Mouse (Mus musculus) gastrocnemius, postnatal 25 days (tissue): ENCODE measurements around the gene Sept1. TPM values are rescaled to one million over a fixed set of nuclear protein-coding genes. Genes with fewer than 3 reads are reported as not detected.
A peak's percentile ranks its signal among the peaks of the same experiment; 100 is the strongest.
"Not testable (repeated sequence)": the region's sequence is repeated elsewhere in the genome, so short reads cannot be mapped to it uniquely, and the experiment has no call there.

Source experiments
- DNase-seq: peaks from one replicate; pipeline ENCODE4 v3.0.0; 2022
- total RNA-seq, 2 experiments: library from RNA; stranded (reverse); gene quantifications; 1 replicate in 1 of 2; 2 replicates in 1 of 2; pipeline ENCODE4 v1.2.3; 2021

Sept1 gene
- total RNA-seq, 2 experiments from 2014 or later: 1.5 to 1.7 TPM

DNA sequence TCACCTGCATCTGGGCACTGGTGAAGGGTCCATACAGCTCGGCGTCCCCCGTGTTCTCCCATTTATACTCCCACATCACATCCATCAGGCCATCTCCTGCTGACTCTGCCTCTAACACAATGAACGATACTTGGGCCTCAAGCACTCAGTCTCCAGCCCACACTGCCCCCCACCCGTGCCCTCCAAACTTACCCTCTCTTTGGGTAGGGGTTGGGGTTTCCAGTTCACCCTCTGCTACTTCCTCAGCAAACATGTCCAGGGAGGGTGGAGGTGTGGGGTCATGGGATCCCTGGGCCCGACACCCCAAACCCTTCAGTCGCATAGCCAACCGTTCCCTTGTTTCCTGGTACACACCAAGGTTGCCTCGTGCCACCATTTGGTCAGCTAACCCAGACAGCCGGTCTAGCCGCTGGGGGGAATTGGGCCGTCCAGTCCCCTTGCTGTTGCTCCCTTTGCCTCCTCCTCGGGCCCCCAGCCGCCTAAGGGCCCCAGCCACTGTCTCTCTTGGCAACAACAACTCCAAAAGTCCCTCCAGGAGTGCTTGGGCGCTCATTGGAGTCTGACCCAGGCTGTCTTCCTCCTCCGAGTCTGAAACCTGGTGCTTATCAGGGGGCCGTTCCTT, 38.8 kb downstream of the Sept1 start:
- DNase-seq: no peak

DNA sequence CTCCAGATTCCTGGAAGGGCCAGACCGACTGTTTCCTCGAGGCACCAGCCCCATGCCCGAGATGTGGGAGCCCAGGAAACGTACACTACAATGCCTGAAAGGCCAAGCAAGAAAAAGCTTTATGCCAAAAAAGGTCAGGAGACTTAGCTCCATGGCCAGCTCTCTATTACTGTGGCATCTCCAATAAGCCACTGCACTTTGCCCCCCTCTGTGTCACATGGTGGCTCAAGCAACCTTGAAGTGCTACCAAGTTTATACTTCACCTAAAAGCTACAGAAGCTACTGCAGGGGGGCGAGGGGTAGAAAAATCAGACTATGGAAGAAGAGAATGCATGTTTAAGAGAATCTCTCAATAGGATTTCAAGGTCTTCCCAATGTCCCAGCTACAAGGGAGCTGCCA, 39.9 kb downstream of the Sept1 start:
- DNase-seq: no peak

DNA sequence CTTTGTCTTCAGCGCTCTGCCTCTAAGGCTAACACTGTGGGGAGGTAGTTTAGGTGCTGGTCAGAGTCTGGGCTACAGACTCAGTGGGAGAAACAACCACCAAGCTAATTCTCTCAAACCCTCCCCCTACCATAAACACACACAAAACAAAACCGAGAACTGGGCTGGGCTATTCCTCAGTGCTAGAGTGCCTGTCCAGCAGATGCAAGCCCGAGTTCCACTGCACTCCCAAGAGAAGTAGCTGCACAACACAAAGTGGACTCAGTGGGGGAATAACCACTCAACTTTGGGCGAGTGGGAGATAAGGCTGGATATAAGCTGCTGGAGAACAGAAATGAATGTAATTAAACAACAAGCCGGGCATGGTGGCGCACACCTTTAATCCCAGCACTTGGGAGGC, 42.3 kb downstream of the Sept1 start:
- DNase-seq: no peak

DNA sequence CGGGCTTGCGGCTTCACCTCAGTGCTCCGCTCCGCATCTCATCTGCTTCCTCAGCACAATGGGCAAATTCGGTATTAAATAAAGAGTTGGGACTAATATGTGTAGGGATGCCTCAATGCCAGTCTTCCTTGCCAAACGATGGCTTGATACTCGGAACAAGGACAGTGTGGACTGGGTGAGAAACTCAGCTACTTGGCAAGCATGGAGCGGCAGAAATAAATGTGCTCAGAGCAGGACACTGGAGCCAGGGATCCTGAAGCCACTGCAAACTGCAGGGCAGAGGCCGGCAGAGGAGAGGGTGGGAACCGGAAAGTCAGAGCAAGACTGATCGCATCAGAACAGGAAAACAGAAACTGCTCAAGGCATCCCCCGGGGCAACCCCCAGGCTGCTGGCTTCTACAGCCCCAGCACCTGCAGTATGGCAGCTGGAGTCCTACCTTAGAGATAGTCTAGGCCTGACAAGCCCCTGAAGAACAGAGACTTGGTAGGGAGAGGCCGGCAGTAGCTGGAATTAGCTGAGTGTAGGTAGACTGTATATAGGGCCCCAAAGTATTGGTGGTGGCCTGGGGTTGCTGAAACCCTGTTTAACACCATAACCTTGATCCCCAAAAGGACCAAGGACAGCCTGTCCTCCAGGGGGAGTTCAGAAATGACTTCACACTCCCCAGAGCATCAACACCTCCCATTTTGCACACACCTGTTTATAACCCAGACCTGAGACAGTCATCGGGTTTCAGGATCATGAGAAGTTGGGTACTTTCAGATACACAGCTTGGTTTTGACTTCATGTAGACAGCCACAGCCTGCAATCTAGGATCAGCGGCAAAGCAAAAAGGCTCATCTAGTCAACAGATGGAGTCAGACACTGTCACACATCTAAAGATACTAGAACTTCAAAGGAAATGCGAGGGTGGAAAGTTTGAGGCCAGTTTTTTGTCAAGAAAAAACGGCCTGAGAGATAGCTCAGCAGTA, 44.3 kb downstream of the Sept1 start:
- DNase-seq: no peak

DNA sequence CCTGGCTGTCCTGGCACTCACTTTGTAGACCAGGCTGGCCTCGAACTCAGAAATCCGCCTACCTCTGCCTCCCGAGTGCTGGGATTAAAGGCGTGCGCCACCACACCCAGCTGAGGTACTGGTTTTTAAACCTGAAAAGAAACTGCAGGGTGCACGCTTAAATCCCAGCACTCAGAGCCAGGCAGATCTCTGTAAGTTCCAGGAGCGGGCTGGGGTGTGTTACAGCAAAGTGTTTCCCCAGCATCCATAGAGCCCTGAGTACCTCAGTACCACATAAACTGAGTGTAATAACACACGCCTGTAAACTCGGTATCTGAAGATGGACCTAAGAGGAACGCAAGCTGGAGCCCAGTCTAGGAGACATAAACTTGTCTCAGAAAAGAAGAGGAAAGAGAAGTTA, 45.6 kb downstream of the Sept1 start:
- DNase-seq: no peak

DNA sequence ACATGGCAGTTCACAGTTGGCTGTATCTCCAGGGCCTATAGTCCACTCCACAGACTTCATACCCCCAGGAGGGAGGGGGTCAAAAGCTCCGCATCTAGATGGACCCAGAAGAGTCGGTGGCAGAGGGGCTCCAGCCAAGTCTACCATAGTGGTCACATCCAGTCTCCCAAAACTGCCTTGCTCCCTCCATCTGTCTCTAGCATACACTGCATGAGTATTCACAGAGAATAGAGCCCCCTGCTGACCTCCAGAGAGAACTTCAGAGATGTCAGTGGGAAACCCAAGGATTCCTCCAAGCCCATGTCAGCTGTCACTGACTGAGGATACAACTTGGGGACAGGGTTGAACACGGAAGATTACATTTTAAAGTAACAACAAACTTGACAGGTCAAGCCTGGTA, 47.3 kb downstream of the Sept1 start:
- peak; percentile 9 for DNase-seq

DNA sequence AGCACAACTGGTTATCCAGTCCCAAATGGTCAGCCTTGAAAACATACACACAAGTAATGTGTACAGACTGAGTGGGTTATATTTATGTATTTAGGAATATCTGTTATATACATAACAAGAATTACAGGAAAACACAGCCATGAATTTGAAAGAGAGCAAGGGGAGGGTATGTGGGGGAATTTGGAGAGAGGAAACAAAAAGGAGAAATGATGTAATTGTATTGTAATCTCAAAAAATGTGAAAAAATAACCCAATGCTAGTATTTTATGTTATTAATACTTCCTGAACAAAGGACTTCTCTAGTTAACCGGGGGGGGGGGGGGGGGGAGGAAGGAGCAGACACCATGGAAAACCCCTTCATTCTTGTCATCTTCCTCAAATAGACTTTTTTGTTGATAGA, 48.2 kb downstream of the Sept1 start:
- DNase-seq: no peak

DNA sequence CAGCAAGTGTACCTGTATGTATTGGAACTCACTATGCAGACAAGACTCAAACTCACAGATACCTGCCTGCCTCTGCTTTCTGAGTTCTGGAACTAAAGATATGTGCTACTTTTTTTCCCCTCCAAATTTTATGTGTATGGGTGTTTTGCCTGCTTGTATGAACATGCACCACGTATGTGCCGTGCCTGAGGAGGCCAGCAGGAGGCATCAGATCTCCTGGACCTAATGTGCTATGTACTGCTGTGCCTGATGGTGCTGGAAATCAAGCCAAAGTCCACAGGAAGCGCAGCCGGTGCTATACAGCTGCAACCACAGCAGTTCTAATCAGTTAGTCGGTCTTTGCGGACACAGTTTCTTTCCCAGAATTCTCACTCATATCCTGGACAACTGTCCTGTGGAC, 49.1 kb downstream of the Sept1 start:
- DNase-seq: no peak

DNA sequence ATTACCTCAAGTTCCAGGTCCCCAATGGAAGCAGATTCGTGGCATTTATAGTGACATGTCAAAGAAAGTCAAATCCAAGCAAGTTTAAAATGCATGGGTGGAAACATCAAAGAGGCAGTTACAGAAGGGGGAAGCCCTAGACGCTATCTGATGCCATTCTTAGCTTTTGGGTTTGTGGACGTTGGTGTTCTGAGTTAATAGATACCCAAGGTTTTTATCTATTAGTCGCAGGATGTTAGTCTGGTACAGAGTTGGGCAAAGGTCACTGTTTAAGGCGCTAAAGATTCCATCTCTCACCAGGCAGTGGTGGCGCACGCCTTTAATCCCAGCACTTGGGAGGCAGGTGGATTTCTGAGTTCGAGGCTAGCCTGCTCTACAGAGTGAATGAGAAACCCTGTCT, 49.6 kb downstream of the Sept1 start:
- no peak for DNase-seq

DNA sequence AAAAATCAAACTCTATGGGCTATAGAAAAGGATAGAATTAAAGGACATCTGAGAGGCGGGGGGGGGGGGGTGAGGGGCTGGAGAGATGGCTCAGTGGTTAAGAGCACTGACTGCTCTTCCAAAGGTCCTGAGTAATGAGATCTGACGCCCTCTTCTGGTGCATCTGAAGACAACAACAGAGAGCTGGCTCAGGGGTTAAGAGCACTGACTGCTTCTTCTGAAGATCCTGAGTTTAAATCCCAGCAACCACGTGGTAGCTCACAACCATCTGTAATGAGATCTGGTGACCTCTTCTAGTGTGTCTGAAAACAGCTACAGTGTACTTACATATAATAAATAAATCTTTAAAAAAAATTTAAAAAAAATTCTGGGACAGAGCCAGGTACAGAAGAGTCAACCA, 51.2 kb downstream of the Sept1 start:
- not testable (repeated sequence) for DNase-seq

DNA sequence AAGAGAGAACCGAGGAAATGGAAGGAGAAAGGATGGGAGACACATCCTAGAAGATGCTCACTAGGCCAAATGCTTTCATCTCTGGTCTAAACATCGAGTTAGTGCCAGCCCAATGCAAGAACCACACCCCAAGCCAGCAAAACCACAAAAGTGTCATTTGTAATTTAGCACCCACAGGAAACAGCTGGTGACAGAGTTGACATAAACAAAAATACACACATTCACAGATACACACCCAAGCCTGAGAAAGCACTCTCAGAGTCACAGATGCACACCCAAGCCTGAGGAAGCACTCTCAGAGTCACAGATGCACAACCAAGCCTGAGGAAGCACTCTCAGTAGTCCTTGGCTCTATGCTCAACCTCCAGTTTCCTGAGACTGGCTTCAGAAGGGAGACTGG, 52.1 kb downstream of the Sept1 start:
- no peak for DNase-seq

DNA sequence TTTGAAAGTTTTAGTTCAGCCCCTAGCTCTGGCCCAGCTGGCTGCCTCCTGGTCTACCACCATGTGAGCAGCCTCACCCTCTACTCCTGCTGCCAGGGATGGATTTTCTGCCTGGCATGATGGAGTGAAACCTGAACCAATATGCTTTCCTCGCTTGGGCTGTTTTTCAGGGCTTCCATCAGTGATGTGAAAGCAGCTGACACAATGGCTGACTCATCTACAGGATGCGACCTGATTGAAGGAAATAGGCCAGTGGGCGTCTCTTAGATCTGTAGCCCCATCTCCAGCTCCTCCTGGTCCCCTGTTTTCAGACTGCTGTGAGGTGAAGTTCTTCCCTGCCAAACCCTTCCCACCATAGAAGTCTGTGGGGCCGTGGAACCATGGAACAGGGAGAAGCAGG, 56.0 kb downstream of the Sept1 start:
- DNase-seq: no peak

DNA sequence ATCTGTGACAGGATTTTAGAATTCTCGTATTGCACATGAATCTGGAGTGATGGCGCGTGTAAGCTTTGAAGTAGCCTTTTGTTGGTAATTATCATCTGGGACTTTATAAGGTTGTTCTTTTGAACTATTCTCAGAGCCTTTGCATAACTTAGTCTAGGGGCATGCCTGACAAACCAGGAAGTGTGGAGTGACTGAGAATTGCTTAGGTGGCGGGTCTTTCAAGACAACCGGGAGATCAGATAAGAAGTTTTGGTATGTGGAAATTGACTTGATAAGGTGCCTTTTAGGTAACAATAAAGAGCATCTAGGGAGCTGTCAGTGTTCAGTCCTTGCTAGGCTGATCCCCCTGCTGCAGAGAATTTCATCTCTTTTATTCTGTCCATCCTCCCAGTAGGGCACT, 66.4 kb downstream of the Sept1 start:
- DNase-seq: no peak

DNA sequence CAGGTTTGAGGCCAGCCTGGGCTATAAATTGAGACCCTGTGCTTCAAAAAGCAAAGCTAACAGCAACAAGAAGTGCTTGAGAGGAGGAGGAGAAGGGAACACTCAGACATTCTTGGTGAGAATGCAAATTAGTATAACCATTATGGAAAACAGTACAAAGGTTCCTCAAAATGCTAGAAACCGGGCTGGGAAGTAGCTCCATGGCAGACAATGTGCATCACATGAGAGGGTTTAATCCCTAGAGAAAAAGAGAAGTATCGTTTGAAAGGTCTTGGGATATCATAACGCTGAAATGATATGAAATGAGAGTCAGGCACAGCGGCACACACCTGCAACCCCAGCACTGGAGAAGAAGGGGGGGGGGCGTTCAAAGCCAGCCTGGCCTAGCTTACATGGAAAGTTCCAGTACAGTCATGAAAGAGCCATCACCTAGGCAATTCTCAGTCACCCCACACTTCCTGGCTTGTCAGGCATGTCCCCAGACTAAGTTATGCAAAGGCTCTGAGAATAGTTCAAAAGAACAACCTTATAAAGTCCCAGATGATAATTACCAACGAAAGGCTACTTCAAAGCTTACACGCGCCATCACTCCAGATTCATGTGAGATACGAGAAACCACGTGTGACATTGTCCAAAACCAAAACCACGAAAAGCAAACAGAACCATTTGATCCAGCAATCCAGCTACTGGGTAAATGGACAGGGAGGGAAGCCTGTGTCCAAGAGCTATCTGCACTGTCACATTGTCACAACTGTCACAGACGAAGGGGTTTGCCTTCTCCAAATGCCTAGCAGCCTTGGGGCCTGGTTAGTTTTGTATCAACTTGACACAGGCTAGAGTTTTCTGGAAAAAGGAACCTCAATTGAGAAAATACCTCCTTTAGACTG, 67.1 kb downstream of the Sept1 start:
- no peak for DNase-seq

Other genes starting within 250 kb of the Sept1 start
- gene Mvp, start 218.5 kb downstream of the Sept1 start, total RNA-seq: 10 to 100 TPM; 20.4 to 23.3 TPM
- gene Pagr1b, start 216.6 kb downstream of the Sept1 start, total RNA-seq: not detected
- gene Pagr1a, start 215.8 kb downstream of the Sept1 start, total RNA-seq: 1 to 10 TPM; 2.4 to 8.7 TPM
- gene Gm42742, start 212.0 kb downstream of the Sept1 start, total RNA-seq: 10 to 100 TPM; 15.9 to 17.5 TPM
- gene Prrt2, start 211.9 kb downstream of the Sept1 start, total RNA-seq: under 1 TPM; 0.77 to 0.86 TPM
- gene Maz, start 206.1 kb downstream of the Sept1 start, total RNA-seq: 10 to 100 TPM; 64.0 to 66.1 TPM
- 1 to 10 TPM; 1.8 to 2.3 TPM for gene Kif22, start 190.7 kb downstream of the Sept1 start, total RNA-seq
- not detected for gene Zg16, start 145.8 kb downstream of the Sept1 start, total RNA-seq
- gene AI467606, start 141.8 kb downstream of the Sept1 start, total RNA-seq: under 1 TPM; 0.59 to 0.91 TPM
- under 1 TPM; 0.43 to 0.51 TPM for gene Qprt, start 110.9 kb downstream of the Sept1 start, total RNA-seq
- gene Spn, start 95.3 kb downstream of the Sept1 start, total RNA-seq: under 1 TPM; 0.13 to 0.16 TPM
- 10 to 100 TPM; 26.2 to 28.2 TPM for gene Cd2bp2, start 37.1 kb downstream of the Sept1 start, total RNA-seq
- gene Tbc1d10b, start 24.7 kb downstream of the Sept1 start, total RNA-seq: 10 to 100 TPM; 32.8 to 34.1 TPM
- gene Mylpf, start 24.2 kb downstream of the Sept1 start, total RNA-seq: over 10,000 TPM; 49,123 to 49,891 TPM
- 1 to 10 TPM; 4.0 to 4.2 TPM for gene Zfp553, start 69 bp downstream of the Sept1 start, total RNA-seq
- 10 to 100 TPM; 15.8 to 16.8 TPM for gene Zfp771, start 11.1 kb upstream of the Sept1 start, total RNA-seq
- gene Dctpp1, start 27.6 kb upstream of the Sept1 start, total RNA-seq: 10 to 100 TPM; 26.5 to 28.7 TPM
- gene Sephs2, start 40.9 kb upstream of the Sept1 start, total RNA-seq: 10 to 100 TPM; 28.6 to 30.7 TPM
- under 1 TPM; 0.26 to 0.40 TPM for gene Itgal, start 63.1 kb upstream of the Sept1 start, total RNA-seq
- 10 to 100 TPM; 27.0 to 28.4 TPM for gene Zfp768, start 112.5 kb upstream of the Sept1 start, total RNA-seq
- gene Zfp747, start 142.9 kb upstream of the Sept1 start, total RNA-seq: 1 to 10 TPM; 2.9 to 3.0 TPM
- gene 9130019O22Rik, start 154.0 kb upstream of the Sept1 start, total RNA-seq: 1 to 10 TPM; 1.5 TPM
- gene E430018J23Rik, start 160.5 kb upstream of the Sept1 start, total RNA-seq: 1 to 10 TPM; 1.7 to 1.8 TPM
- 1 to 10 TPM; 1.7 TPM for gene Zfp764, start 173.7 kb upstream of the Sept1 start, total RNA-seq
- 1 to 10 TPM; 2.0 to 2.7 TPM for gene Zfp688, start 188.9 kb upstream of the Sept1 start, total RNA-seq
- gene Zfp689, start 216.0 kb upstream of the Sept1 start, total RNA-seq: 1 to 10 TPM in 1 of 2 experiments, under 1 TPM in 1; 0.67 to 1.0 TPM
- gene Prr14, start 226.5 kb upstream of the Sept1 start, total RNA-seq: 10 to 100 TPM; 17.3 to 17.7 TPM
- gene Fbrs, start 246.1 kb upstream of the Sept1 start, total RNA-seq: 10 to 100 TPM; 15.8 to 16.8 TPM